Mouse (Mus musculus) brain, embryonic 14.5 days (tissue): Measurements from ENCODE around the gene Orc2.

Source experiments
- CTCF ChIP-seq: fragments of 200-500 bp; IDR thresholded peaks from 2 replicates; pipeline ENCODE4 v1.5.1; 2012; ENCODE audit warnings: inconsistent platforms, mild to moderate bottlenecking, moderate library complexity, borderline replicate concordance; ENCODE audit not compliant: insufficient read depth, insufficient read length; ENCODE audit errors: extremely low read depth
- POLR2A ChIP-seq: fragments of 200-500 bp; IDR thresholded peaks from 2 replicates; pipeline ENCODE4 v1.6.1; 2012; ENCODE audit warnings: mild to moderate bottlenecking, inconsistent platforms, borderline replicate concordance; ENCODE audit not compliant: poor library complexity, insufficient read depth, insufficient read length, severe bottlenecking; ENCODE audit errors: extremely low read depth

GRCm38 (mm10) chr1:58507249-58507648 lies 2.3 kb upstream of the Orc2 start:
- TF ChIP-seq CTCF, result no peak
- TF ChIP-seq POLR2A, result no peak
